In the genomic region with DNA sequence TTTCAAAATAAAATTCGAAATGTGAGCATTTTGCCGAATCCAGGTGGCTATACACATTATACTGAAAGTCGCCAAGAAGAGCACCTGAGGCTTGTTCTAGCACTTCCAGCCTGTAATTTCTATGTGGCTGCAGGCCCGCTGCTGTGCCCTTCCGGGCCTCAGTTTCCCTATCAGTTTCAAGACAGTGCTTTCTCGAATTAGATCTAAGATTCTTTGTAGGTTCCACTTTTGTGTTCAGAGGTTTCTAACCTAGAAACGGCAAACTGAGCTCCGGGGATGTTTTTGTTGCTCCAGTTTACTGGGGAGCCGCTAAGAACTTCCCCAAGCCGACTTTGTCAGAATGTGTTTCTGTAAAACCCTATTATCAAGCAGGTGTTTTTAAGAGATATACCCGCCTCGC, we compare ENCODE assay signal across 8 mouse cellular contexts. TPM values are rescaled to one million over a fixed set of nuclear protein-coding genes. Genes with fewer than 3 reads are reported as not detected.
DNase-seq lines count a peak whose midpoint lies in the region; ATAC-seq lines count a peak whose summit lies in the region.

No protein-coding gene starts in this region.

- WGBS in heart, embryonic 14.5 days = 46% methylated on average over 12 of the region's 12 CpGs
- WGBS in hindbrain, embryonic 11.5 days = 64% methylated on average over 12 of the region's 12 CpGs

- no peaks in the 10 kb centered on the region for H3K27me3 ChIP-seq in heart, embryonic 14.5 days (ENCODE audit: control insufficient read depth, insufficient read depth, low read length)
- no peaks in the 10 kb centered on the region for H3K27me3 ChIP-seq in hindbrain, embryonic 11.5 days (ENCODE audit: control insufficient read depth, insufficient read depth, low read length)

- no peak for ATAC-seq in heart, embryonic 14.5 days (ENCODE audit: insufficient number of reproducible peaks, insufficient read depth, low FRiP score, low read depth)
- no peak for ATAC-seq in hindbrain, embryonic 11.5 days (ENCODE audit: low FRiP score)
- no peak for ATAC-seq in megakaryocyte progenitor cell, adult 5-6 weeks (replicated peaks; ENCODE audit: poor library complexity)

- peak overlapping the region; percentile 80 to 92 for H3K4me3 ChIP-seq in heart, embryonic 14.5 days (ENCODE audit: control insufficient read depth in 1 of 2, insufficient read depth in 1 of 2, low read depth in 1 of 2, low read length in 2 of 2)
- H3K4me3 ChIP-seq in brown adipose tissue, adult 24 weeks (ENCODE audit: insufficient read depth, low read depth, low read length) = peak overlapping the region; percentile 84
- peak overlapping the region; percentile 84 for H3K4me3 ChIP-seq in hindbrain, embryonic 11.5 days (ENCODE audit: low read depth, low read length)

- H3K4me2 ChIP-seq in heart, embryonic 14.5 days (ENCODE audit: low read length) = peak overlapping the region; percentile 80
- H3K4me2 ChIP-seq in hindbrain, embryonic 11.5 days (replicated peaks; ENCODE audit: low read depth, low read length) = peak overlapping the region; percentile 54

- peak overlapping the region; percentile 88 for H3K9ac ChIP-seq in heart, embryonic 14.5 days (ENCODE audit: low read length)
- peak overlapping the region; percentile 91 for H3K9ac ChIP-seq in hindbrain, embryonic 11.5 days (ENCODE audit: low read depth, low read length)

- no peaks in the 10 kb centered on the region for H3K9me3 ChIP-seq in heart, embryonic 14.5 days (ENCODE audit: control insufficient read depth, low read length)
- no peaks in the 10 kb centered on the region for H3K9me3 ChIP-seq in hindbrain, embryonic 11.5 days (ENCODE audit: control insufficient read depth, low read length)

- H3K36me3 ChIP-seq in heart, embryonic 14.5 days (ENCODE audit: control insufficient read depth, insufficient read depth, low read length) = peaks cover 19% of the 10 kb centered on the region; the same call in 1 of the 2 replicates
- H3K36me3 ChIP-seq in hindbrain, embryonic 11.5 days (ENCODE audit: control insufficient read depth, insufficient read depth, low read length) = no peaks in the 10 kb centered on the region

- peak overlapping the region in 1 of 2 experiments; percentile 81; a peak in 1 of 4 replicates for H3K27ac ChIP-seq in heart, embryonic 14.5 days (replicated peaks in 1 of 2; ENCODE audit: control insufficient read depth in 1 of 2, insufficient read depth in 1 of 2, low read depth in 2 of 2, low read length in 2 of 2)
- H3K27ac ChIP-seq in brown adipose tissue, adult 24 weeks (replicated peaks; ENCODE audit: low read depth, low read length) = peak overlapping the region; percentile 84
- H3K27ac ChIP-seq in hindbrain, embryonic 11.5 days (ENCODE audit: low read depth, low read length) = no peak overlapping the region

- DNase-seq in heart, postnatal 4 days = no peak
- no peak for DNase-seq in hindbrain, embryonic 11.5 days (ENCODE audit: low spot score)
- DNase-seq in lung, postnatal 36 days = peak; percentile 4
- DNase-seq in frontal cortex, postnatal 36 days (ENCODE audit: low spot score in 2 of 2) = no peak
- DNase-seq in Muller cell, postnatal 12 days (ENCODE audit: inconsistent ontology term) = no peak

- H3K4me1 ChIP-seq in heart, embryonic 14.5 days (ENCODE audit: control insufficient read depth in 2 of 2, insufficient read depth in 2 of 2, low read length in 2 of 2) = peaks cover 4 to 20% of the 10 kb centered on the region in 2 experiments; a peak in 3 of 4 replicates
- peaks cover 10% of the 10 kb centered on the region for H3K4me1 ChIP-seq in brown adipose tissue, adult 24 weeks (ENCODE audit: control insufficient read depth, insufficient read depth, insufficient read length, low read length)
- no peaks in the 10 kb centered on the region for H3K4me1 ChIP-seq in hindbrain, embryonic 11.5 days (replicated peaks; ENCODE audit: control insufficient read depth, insufficient read depth, low read length)

RNA-seq across cellular contexts. Expression of gene Cwc27, which starts 0.8 kb away (rescaled TPM):
- polyA plus RNA-seq in heart, embryonic 14.5 days (2014; fragmentation: Nextera tagmentation; extraction: Ambion mirVana) = 22.6 and 22.7 TPM in 2 replicates
- total RNA-seq in heart, postnatal 4 days (2021) = 10 to 100 TPM; 23.1 to 25.5 TPM
- 13.1 and 16.4 TPM in 2 replicates for polyA plus RNA-seq in brown adipose tissue, adult 24 weeks (2012; ENCODE audit: insufficient read depth, insufficient read length, missing spikeins)
- polyA plus RNA-seq in hindbrain, embryonic 11.5 days (2014; fragmentation: Nextera tagmentation; extraction: Ambion mirVana) = 33.5 and 33.6 TPM in 2 replicates
- 36.3 and 54.8 TPM in 2 replicates for total RNA-seq in megakaryocyte progenitor cell, adult 5-6 weeks (2015)
- total RNA-seq in megakaryocyte progenitor cell, adult 5-6 weeks (2017) = 52.4 and 64.9 TPM in 2 replicates

RNA-seq across cellular contexts. Expression of gene Srek1ip1, which starts 25.4 kb away (rescaled TPM):
- polyA plus RNA-seq in heart, embryonic 14.5 days (2014; fragmentation: Nextera tagmentation; extraction: Ambion mirVana) = 18.5 and 18.9 TPM in 2 replicates
- 10 to 100 TPM; 17.6 to 19.6 TPM for total RNA-seq in heart, postnatal 4 days (2021)
- 31.2 and 33.3 TPM in 2 replicates for polyA plus RNA-seq in brown adipose tissue, adult 24 weeks (2012; ENCODE audit: insufficient read depth, insufficient read length, missing spikeins)
- polyA plus RNA-seq in hindbrain, embryonic 11.5 days (2014; fragmentation: Nextera tagmentation; extraction: Ambion mirVana) = 17.8 and 19.7 TPM in 2 replicates
- total RNA-seq in megakaryocyte progenitor cell, adult 5-6 weeks (2015) = 32.8 and 39.9 TPM in 2 replicates
- 29.9 and 31.6 TPM in 2 replicates for total RNA-seq in megakaryocyte progenitor cell, adult 5-6 weeks (2017)

RNA-seq across cellular contexts. Expression of gene Shisal2b, which starts 46.0 kb away (rescaled TPM):
- not detected in 2 replicates for polyA plus RNA-seq in heart, embryonic 14.5 days (2014; fragmentation: Nextera tagmentation; extraction: Ambion mirVana)
- under 1 TPM; 0.20 to 0.38 TPM for total RNA-seq in heart, postnatal 4 days (2021)
- polyA plus RNA-seq in brown adipose tissue, adult 24 weeks (2012; ENCODE audit: insufficient read depth, insufficient read length, missing spikeins) = not detected in 2 replicates
- polyA plus RNA-seq in hindbrain, embryonic 11.5 days (2014; fragmentation: Nextera tagmentation; extraction: Ambion mirVana) = 0.20 TPM in 1 of 2 replicates, not detected in the other
- total RNA-seq in megakaryocyte progenitor cell, adult 5-6 weeks (2015) = not detected in 2 replicates
- not detected in 2 replicates for total RNA-seq in megakaryocyte progenitor cell, adult 5-6 weeks (2017)
